Mouse (Mus musculus) spleen, embryonic (tissue): ENCODE data around the gene Ptchd4.

Source experiments
- CTCF ChIA-PET: fragments of 350-600 bp; sonication (Branson Sonifier 250); formaldehyde crosslinking; loops from one replicate; lab custom pipeline; 2022; lab: Charles Lee

The Ptchd4 gene

GRCm38 (mm10) chr17:42427961-42428360, 112.2 kb downstream of the Ptchd4 start:
- CTCF ChIA-PET: no interaction called here

- CTCF ChIA-PET: no interaction called here
Observed at GRCm38 (mm10) chr17:42430380-42430779, 114.6 kb downstream of the Ptchd4 start.

GRCm38 (mm10) chr17:42452235-42452634, 136.5 kb downstream of the Ptchd4 start:
- CTCF ChIA-PET: no interaction called here

GRCm38 (mm10) chr17:42456441-42456840, 140.7 kb downstream of the Ptchd4 start:
- CTCF ChIA-PET: no interaction called here

GRCm38 (mm10) chr17:42462726-42463125, 147.0 kb downstream of the Ptchd4 start:
- CTCF ChIA-PET: no interaction called here

GRCm38 (mm10) chr17:42480173-42480991, 164.6 kb downstream of the Ptchd4 start:
- CTCF ChIA-PET: no interaction called here

GRCm38 (mm10) chr17:42509356-42510262, 193.9 kb downstream of the Ptchd4 start:
- CTCF ChIA-PET: no interaction called here

- CTCF ChIA-PET: no interaction called here
Observed at GRCm38 (mm10) chr17:42530147-42530546, 214.4 kb downstream of the Ptchd4 start.

GRCm38 (mm10) chr17:42549578-42549977, 233.8 kb downstream of the Ptchd4 start:
- CTCF ChIA-PET: no interaction called here
